Mouse (Mus musculus): ENCODE measurements around the gene Scube3.
A peak's percentile ranks its signal among the peaks of the same experiment; 100 is the strongest.
"Not testable (repeated sequence)": the region's sequence is repeated elsewhere in the genome, so short reads cannot be mapped to it uniquely, and the experiment has no call there.

Gene Scube3

GRCm38 (mm10) chr17:28217721-28218649 is 76.0 kb downstream of the Scube3 start:
- DNase-seq (ENCODE audit: low spot score in 2 of 2), result peak; percentile 80 to 81

GRCm38 (mm10) chr17:28222463-28222862 is 80.5 kb downstream of the Scube3 start:
- DNase-seq (ENCODE audit: low spot score in 2 of 2), result not testable (repeated sequence)

GRCm38 (mm10) chr17:28223561-28224391 is 81.8 kb downstream of the Scube3 start:
- DNase-seq (ENCODE audit: low spot score in 2 of 2), result peak; percentile 86 to 91
